Mouse (Mus musculus) left cerebral cortex, adult 11 months (tissue): ENCODE data around the gene Slc36a3.
"Not testable (repeated sequence)": the region's sequence is repeated elsewhere in the genome, so short reads cannot be mapped to it uniquely, and the experiment has no call there.

ENCODE experiments used
- DNase-seq: peaks from one replicate; pipeline ENCODE4 v3.0.0; 2022; ENCODE audit warnings: low spot score

Gene Slc36a3

DNA sequence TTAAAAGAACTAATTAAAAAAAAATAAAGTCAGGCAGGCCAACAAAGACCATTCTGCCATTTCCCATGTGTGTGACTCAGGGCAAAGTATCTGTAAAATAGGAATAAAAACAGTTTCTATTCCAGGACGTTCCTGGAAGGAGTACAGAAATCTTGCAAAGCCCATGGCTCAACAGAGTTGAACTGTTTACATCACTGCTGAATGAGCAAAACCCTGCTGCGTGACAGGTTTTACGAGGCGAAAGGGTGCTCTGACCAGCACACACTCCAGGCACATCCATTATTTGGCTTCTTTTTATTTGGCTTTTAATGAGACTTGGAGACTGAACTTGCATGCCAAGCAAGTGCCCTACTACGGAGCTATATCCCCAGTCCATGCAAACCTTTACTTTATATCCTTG is 7.5 kb downstream of the Slc36a3 start:
- no peak for DNase-seq

- DNase-seq, result no peak
Measured at GRCm38 (mm10) chr11:55141502-55141901, 10.0 kb downstream of the Slc36a3 start.

DNA sequence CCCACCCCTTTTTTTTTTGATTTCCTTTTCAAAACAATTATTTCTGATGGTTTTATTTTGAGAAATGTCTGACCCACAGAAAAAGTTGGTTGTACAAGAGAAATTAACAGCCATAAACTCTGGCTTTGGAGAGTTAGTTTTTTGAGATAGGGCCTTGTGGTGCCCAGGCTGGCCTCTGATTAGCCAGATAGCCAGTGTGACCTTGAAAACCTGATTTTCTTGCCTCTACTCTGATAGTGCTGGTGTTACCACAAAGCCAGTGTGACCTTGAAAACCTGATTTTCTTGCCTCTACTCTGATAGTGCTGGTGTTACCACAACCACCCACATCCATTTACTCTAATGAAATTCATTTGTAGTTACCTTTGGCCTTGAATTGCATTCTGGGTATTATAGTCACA is 13.9 kb downstream of the Slc36a3 start:
- DNase-seq, result no peak

DNA sequence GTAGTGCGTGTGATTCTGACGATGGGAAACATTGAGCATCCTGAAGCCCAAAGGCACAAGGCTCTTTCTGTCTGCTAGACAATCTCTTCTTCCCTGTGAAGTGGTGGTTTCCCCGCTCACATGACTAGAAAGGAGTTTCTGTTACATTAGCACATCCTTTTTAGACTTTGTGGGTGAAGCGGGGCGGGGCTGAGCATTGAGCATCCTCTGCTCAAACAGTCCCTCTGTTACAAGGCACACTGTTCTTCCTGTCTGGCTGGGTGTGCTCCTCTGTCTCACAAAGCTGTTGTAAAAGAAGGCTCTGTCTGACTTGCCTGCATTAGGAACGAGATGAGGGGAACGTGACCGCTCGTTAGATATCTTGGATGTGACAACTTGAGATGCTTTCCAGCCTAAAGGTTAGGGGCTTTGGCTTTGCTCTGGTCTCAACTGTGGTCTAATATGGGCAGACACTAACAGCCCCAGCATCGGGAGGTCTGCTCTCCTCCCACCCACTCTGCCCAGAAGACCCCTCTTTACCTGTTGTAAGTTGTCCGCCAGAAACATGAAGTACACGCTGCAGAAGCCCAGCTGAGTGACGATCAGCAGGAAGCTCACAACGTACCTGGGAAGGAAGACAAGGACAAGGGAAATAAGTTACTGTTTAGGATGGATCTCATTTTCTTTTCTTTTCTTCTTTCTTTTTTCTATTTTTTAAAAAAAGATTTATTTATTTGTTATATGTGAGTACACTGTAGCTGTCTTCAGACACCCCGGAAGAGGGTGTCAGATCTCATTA is 14.5 kb downstream of the Slc36a3 start:
- DNase-seq, result no peak

DNA sequence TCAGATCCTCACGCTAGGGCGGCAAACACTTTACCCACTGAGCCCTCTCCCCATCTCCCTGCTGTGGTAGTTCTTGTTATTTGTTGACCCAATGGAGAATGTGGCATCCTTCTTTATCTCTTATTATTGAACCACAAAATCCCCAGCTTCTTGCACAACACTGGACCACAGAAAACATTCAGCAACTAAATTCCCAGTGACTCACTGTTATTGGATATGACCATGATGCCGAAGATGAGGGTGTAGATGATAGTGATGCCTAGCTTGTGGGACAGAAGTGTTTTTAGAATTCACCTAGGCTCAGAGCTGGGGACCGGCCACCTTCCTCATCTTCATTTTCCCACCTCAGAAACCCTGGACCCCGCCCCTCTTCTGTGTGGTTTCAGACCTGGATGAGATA is 16.6 kb downstream of the Slc36a3 start:
- no peak for DNase-seq

- DNase-seq, result no peak
Measured at GRCm38 (mm10) chr11:55134407-55134806, 17.1 kb downstream of the Slc36a3 start.

DNA sequence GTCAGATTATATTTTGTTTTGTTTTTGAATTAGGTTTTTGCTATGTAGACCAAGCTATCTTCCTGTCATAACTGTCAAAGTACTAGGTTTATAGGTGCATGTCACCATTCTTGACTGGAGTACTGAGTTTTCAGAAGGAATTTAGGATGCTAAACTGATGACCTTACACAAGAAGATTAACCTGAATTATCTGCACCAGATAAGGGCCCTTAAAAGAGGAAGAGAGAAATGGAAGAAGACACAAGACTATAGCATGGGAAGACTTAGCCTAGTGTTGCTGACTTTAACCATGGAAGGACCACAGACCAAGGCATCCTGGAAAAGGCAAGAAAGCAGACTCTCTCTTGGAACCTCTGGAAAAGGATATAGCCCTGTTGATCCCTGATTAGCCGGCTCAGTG is 18.3 kb downstream of the Slc36a3 start:
- DNase-seq, result no peak

DNA sequence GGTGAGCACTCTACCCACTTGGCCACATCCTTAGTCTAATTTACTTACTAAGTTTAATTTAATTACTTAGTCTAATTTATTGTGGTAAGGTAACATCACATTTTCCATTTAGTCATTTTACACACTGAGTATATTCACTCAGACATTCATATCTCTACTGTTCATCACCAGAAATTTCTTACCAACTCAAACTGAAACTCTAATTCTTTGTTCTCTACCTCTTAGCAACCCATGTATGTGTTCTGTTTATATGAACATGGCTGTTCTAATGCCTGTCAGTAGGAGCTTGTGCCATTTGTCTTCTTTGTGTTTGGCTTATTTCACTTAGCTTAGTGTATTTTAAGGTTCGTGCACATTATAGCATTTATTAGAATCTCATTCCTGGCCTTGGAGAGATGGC is 19.6 kb downstream of the Slc36a3 start:
- no peak for DNase-seq

DNA sequence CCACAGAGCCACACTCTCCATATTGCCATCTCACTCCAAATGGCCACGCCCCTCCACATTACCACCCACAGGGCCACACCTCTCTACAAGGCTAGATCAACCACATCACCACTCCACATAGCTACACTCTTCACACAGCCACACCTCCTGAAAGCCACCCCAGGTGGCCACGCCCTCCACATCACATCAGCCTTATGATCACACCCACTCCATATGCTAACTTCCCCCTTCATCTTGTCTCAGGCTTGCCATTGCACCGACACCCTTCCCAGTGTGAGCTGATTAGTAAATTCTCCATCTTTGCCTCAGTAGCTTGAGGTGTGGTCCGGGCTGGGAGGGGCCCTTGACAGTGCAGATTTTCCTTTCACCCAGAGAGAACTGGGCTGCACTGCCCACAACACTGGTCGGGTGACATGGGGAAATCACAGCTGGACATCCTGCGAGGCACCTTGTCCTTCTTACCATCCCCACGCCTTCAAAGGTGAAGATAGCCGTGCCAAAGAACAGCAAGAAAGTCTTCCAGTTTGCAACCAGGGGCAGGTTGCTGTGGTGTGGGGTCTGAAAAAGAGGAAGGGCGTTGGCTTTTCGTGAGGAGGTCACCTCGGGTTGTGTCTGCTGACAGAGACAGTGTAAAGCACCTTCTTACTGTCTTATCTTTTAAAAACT is 20.3 kb downstream of the Slc36a3 start:
- DNase-seq, result no peak

GRCm38 (mm10) chr11:55128411-55128810 is 23.1 kb downstream of the Slc36a3 start:
- DNase-seq, result no peak

GRCm38 (mm10) chr11:55127937-55128336 is 23.6 kb downstream of the Slc36a3 start:
- peak; percentile 6 for DNase-seq

GRCm38 (mm10) chr11:55126663-55127062 is 24.8 kb downstream of the Slc36a3 start:
- DNase-seq, result no peak

DNA sequence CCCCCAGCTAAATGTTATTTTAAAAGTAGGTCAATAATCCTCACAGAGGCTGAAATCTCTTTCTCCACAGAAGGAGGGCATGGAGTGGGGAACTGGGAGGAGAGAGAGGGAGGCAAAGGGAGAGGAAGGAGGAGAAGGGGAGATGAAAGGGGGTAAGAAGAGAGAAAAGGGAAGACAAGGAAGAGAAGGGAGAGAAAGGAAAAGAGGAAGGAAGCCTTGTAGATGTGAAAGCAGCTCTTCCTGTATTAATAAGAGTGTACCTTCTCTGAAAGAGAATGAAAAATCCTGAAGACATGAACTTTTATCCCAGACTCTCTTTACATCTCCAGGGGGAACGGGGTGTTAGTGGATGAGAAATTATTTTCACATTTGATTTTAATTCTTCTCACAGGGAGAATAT is 30.1 kb downstream of the Slc36a3 start:
- no peak for DNase-seq

DNA sequence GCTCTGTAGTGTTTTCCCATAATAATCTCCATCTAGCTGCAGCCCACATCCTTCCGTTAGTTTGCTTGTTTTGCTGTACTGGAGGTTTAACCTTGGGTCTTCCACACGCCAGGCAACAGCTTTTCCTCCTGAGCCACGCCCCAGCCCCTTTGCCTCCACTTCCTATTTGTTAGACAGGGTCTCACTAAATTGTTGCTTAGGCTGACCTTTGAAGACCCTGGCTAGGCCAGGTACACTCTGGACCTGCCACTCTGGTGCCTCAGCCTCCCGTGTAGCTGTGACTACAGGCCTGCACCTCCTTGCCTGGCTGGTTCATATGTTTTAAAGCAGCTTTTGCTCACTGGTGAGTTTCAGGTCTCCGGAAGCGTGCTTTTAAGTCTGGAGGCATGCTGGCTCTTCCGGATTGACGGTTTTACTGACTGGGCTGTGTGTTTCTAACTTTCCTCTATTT is 30.7 kb downstream of the Slc36a3 start:
- DNase-seq, result no peak

- no peak for DNase-seq
Measured at GRCm38 (mm10) chr11:55120279-55120678, 31.2 kb downstream of the Slc36a3 start.

- no peak for DNase-seq
Measured at GRCm38 (mm10) chr11:55117031-55117430, 34.5 kb downstream of the Slc36a3 start.

DNA sequence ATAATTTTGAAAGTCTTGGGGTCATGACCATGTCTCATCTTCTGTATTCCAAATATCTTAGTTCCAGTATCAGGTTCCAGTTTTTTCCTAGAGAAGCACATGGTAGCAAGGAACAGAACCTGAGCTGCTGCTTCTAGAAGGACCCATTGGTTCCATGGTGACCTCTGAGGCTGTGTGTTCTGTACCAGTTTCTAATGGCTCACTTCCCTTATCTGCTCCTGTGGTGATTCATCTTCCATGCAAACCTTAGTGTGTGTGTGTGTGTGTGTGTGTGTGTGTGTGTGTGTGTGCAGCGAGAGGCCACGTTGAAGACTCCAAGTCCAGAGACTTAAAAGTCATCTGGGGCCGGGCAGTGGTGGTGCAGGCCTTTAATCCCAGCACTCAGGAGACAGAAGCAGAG is 35.5 kb downstream of the Slc36a3 start:
- no peak for DNase-seq

DNA sequence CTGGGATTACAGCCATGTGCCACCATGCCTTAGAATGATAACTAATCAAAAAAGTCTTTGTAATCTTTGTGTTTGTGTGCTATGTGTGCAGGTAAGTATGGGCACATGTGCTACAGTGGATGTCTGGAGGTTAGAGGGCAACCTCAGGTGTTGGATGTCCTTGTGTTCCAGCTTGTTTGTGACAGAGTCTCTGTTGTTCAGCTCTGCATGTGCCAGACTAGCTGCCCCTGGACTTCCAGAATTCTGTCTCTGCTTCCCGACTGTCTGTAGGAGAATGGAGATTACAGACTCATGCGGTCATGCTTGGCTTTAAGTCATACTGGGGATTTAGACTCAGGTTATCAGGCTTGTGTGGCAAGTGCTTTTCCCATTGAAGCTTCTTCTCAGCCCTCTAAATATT is 37.2 kb downstream of the Slc36a3 start:
- no peak for DNase-seq

DNA sequence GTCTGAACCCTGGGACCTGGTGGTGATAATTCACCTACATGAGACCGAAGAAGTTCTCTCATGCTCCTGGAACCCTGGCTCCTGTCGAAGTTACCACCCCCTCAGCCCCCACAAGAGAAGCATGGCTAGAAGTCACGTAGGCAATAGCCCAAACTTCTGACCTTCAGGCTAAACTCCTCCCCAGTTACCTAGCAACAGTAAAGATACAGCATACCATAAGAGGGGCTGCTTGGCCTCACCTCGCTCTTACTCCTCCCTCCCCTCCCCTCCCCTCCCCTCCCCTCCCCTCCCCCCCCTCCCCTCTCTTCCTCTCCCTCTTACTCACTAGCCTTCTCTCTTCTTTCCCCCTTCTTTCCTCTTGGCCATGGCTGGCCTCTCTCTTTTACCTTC is 37.7 kb downstream of the Slc36a3 start:
- not testable (repeated sequence) for DNase-seq

GRCm38 (mm10) chr11:55113209-55113860 is 38.2 kb downstream of the Slc36a3 start:
- DNase-seq, result no peak

GRCm38 (mm10) chr11:55110566-55111169 is 40.8 kb downstream of the Slc36a3 start:
- DNase-seq, result no peak

GRCm38 (mm10) chr11:55109521-55110300 is 41.8 kb downstream of the Slc36a3 start:
- DNase-seq, result no peak
